Mouse (Mus musculus) naive thymus-derived CD4-positive, alpha-beta T cell, adult 2 months (primary cell): ENCODE data around the gene Bahd1.

ENCODE experiments used
- DNase-seq: peaks from one replicate; pipeline ENCODE4 v3.0.0-alpha.2; 2011; ENCODE audit warnings: low read depth

Bahd1 gene

DNA sequence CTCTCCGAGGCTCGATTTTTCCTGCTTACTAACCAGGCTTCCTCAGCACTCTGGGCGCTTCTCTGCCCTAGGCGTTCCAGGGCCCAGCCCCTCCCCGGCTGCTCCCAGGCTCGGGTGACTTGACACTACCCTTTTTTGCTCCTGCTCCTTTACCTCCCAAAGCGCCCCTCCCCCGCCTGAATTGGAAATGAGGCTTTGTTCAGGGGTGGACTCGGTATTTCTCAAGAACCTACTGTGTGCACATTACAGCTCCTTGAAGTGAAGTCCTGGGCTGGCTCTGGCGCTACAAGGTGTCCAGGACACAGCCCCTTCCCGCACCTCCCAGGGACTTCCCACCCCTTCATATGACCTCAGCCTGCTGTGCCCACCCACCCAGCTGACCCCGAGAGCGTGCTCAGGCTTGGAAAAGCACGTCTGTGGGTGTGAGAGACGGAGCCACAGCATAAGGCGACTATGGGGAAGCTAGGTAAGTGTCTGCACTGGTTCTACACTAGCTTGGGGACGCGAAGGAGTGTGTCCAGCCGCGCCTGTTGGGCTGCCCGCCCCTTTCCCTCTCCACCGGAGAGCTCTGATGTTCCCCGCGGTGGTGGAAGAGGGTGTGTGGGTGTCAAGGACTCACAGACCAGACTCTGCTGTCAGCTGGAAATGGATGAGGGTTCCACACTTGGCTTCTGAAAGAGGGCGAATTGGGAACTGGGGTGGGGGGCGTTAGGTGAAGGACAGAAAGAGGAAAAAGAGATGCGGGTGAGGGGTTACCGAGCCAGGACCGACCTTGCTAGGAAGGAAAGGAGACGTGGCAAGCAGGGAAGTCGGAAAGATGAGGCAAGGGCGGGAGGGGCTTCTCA lies at the start of gene Bahd1:
TSS of gene Bahd1 (plus strand) at position 397 of the 845 bp plus-strand sequence.
- peak; percentile 49 for DNase-seq

DNA sequence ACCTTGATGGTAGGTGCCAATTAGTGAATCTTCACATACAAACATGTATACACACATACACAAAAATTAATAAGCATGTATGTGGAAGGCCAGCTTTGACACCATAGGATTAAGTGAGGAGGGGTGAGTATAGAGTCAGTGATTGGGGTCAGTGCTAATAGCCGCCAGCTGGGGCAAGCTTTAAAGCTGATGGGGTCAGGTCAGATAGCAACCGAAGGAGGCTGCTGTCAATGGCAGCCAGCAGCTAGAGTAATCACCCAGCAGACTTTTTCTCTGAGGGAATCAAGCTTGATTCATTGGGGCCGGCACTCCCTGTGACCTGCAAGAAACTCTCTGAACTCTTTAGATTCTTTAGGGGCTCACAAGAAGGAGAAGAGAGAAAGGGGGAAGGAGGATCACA lies 48.4 kb upstream of the Bahd1 start:
- DNase-seq, result no peak

DNA sequence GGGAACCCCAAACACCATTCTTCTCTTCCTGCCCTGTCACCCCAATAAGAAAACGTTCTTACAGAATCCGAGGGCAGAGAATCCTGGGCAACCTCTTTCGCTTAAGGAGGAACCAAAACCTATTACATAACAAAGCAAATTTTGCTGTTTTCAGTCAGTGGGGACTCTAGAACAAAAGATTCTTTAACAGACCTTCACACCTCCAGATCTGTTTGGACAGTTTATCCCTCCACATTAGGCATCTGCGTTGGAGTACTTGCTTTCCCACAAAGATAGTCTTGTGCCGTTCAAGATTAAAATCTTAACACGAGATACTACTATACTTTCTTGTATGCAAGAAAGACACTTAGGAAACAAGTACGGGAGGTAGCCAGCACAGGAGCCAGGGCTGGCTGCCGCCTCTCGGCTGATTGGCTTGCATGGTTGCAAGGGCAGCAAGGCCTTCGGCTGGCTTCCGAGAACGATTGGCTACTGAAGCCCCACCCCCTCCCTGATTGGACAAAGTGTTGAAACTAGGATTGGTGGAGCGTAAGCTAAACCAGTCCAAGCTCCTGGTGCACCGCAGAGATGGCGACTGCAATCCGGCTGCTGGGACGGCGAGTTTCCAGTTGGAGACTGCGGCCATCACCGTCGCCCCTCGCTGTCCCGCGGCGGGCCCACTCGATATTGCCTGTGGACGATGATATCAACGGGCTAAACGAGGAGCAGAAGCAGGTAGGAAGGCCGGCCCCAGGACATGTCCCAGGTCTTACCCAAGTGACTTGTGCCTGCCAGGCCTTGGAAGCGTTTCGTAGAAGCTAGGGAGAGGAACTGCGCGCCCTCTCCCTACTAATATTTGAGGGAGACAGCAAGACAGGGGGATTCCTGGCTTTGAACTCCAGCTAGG lies 38.5 kb upstream of the Bahd1 start, which contains the start of gene Ivd:
TSS of gene Ivd (plus strand) at position 501 of the 886 bp plus-strand sequence.
- DNase-seq, result peak; percentile 94

DNA sequence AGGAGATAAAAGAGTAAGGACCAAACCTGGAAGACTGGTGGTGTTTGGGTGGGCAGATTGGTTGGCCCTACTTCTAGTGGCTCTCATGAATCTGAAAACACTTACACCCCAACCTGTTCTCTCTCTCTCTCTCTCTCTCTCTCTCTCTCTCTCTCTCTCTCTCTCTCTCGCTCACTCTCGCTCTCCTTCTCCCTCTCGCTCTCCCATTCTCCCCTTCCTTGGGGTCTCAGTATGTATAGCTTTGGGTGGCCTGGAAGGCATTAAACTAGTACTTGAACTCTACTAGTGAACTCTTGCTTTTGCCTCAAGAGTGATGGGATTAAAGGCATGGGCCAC lies 37.9 kb upstream of the Bahd1 start:
- DNase-seq, result no peak

DNA sequence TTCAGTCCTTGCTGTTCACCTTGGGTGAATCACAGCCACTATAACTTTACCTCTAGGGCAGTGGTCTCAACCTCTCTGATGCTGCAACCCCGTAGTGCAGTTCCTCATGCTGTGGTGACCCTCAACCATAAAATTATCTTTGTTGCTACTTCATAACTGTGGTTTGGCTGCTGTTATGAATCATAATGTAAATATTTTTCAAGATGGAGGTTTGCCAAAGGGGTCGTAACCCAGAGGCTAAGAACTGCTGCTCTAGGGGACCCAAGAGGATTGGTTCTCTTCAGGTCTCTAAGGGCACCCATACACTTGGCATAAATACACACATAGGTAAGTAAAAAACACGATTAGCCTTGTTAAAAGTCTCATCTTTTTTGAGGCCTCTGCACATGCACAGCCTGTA lies 29.6 kb upstream of the Bahd1 start:
- no peak for DNase-seq

DNA sequence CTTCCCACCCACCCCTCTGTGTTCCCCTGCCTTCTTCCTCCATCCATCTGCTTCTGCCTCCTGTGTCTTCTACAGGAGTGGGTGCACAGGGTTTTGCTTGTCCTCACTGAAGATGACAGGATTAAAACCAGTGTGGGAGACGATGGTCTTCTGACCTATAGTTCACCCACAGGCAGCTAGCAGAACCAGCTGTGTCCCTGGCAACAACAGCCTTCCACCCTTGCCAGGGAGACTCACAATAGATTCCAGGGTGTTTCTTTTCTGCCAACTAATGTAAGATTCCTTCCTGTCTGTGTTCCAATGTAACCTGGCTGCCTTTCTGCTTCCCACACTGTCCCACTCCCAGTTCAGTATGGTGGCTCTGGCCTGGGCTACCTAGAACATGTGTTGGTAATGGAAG lies 29.1 kb upstream of the Bahd1 start:
- DNase-seq, result no peak

DNA sequence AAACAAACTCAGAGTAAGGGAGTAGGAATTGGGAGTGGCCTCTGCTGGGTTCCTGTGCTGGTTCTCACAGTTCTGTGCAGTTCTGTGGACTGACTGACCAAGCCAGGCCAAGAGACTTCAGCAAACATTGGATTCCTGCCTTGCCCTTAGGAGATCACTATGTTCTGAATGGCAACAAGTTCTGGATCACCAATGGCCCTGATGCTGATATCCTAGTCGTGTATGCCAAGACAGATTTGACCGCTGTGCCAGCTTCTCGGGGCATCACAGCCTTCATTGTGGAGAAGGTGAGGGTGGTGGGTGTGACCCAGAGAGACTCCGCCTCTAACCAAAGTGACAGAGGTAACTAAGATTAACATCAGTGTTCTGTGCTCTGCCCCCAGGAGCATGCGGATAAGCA lies 27.2 kb upstream of the Bahd1 start:
- no peak for DNase-seq

DNA sequence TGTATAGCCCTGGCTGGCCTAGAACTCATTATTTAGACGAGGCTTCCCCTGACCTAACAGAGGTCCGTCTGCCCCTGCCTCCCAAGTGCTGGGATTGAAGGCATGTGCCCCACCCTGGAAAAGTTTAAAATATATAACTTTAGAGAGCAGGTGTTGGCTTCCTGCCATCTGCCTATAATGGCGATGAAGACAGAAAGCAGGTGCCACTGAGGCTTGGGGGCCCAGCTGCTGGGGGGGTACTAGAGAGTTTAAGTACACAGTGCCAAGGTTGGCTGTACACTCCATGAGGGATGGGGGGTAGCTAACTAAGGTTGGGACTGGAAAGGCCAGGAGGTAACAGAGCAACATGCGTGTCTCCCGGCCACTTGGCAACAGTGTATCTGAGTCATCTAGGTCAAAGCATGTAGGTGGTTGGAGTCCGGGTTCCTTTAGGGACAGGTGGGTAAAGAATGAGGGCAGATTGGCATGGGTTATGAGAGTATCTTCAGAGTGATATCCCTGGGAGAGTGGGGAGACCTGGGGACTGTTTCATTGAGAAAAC lies 26.2 kb upstream of the Bahd1 start:
- DNase-seq, result no peak

DNA sequence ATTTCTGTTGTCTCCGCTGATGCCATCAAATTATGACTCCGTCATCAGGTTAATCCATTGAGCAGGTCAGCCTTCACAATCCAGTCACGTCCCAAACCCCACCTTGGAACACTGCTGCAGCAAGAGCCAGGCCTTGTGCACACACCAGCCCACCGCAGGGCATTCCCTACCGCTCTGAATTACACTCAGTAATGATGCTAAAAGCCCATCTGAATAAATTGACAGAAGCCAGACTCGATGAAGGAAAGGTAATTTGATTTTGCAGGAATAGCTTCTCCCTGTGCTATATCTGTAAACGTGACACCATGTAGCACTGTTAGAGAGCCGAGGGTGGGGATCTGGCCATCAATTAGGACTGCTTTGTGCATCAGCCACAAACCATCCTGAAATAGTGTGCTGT lies 24.9 kb upstream of the Bahd1 start:
- no peak for DNase-seq

DNA sequence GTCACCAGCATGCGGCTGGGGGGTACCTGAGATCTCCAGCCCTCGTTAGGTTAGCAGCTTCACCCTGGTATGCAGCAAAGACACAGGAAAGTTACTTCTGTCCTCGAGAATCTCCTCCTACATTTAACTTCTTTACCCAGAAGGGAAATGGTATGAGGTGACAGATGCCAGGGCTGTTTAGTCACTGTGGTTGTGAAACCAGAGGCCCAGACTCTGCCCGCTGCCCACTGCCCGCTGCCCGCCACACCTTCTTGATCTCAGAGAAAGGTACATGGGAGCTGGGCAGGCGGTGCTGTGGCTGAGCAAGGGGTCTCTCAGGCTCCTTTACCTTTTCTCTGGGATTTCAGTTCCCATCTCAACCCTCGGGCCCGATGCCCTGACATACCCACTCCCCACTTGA lies 23.7 kb upstream of the Bahd1 start:
- DNase-seq, result no peak

DNA sequence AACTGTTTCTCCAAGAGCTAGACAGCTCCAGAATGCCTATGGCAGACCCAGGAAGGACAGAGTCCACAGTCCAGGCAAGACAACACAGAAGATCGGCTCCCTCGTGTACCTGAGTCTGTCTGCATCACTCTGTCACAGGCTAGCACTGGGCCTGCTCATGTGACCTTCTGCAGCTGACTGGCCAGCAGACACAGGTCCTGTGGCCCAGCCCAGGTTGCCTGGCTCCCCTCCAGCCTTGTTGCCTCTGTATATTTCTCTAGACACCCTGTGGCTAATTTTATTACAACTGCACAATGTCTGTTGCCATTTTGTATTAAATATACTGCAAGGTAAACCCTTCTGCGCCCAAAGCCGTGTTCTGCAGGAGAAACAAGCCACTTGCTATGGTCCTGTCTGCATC lies 19.2 kb upstream of the Bahd1 start:
- no peak for DNase-seq

DNA sequence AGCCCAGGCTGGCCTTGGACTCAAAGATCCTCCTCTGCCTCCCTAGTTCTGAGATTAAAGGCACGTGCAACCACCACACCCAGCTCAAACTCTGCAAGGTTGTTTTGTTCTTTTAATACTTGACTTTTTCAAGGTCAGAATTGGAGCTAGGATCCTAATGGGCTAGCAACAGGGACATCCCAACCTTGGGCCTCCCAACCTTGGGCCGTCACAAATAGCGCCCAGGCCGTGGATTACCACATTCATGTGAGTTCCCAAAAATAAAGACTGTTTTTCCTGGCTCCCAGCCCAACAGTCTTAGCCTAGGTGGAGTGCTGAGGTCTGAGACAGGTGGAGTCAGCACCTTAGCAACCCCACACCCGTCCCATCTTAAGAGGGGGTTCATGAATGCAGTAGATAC lies 18.2 kb upstream of the Bahd1 start:
- DNase-seq, result no peak

DNA sequence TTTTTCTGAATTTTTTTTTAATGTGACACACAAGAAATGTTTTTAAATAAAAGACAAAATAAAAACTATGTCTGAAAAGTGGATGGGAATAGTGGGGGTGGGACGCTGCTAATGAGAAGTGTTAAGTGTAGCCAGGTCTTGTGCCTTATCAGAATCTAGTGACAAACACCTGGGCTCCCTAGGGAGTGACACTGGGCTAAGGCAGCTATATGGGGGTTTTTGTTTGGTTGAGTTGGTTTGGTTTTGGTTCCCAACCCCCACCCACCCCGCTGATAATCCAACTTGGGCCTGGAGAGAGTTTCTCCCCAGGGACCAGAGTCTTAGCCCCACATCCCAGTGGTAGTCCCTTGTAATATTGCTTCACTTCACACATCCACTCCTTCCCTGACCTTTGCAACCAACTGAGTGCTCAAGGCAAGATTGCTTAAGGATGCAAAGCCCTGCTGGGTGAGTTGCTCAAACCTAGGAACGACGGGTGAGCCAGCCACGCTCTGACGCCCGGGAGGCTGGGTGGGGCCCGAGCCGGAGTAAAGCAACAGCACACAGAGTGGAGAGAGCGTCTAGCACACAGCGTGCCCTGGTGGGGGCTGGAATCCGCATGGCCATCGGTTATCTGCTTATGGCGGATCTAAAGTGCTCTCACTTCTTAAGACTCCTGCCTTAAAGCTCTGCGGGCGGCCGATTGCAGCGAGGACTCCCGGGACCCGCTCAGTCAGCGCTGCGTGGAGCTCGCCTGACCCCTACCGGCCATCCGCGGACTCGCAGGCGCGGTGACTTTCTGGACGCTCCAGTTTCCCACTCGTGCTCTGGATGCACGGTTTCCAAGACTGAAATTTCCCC lies 17.1 kb upstream of the Bahd1 start:
- peak; percentile 87 for DNase-seq

DNA sequence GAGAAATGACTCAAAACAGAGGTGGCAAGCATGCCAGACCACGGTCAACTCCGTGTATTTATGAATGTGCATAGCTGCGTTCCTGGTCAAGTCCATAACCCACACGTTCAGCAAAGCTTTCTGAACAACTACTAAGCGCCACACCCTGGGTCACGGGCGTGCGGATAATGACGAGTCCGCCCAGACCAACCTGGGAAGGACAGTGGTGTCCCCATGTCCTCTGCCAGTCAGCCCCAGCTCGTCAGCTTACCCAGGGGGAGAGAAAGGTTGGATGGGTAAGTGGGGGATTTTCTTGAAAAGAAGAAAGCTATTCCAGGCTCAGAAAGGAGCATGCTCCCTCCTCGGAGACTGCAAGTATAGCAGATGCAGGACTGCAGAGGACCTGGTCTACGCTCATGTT lies 12.7 kb upstream of the Bahd1 start:
- no peak for DNase-seq

DNA sequence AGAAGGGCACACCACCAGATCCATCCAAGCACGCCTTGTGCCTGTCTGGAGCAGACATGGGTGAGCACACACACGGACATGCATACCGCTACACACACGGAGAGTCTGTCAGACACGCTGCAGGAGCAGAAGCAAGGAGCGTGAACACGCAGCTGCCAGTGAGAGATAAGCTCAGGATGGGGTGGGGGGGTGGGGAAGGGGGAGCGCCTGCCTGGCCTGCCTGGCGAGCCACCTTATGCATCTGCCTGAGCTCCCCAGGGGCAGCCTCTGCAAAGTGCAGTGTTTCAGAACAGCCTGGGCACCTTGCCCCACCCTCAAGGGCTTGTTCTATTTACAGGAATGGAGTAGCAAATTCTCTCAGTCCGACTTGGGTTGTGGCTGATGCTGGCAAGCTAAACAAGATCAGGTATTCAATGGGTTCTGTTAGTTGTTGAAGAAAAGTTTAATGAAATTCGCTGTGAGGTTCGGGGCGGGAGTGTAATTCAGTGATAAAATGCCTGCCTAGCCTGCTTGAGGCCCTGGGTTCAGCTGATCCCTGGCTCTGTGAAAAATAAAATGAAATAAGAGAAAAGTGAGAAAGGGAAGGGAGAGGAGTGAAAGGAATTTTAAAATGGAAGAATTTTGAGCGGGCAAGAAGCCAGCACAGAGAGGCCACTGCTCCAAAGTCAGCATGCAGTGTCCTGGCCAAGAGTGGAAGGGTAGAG lies 12.2 kb upstream of the Bahd1 start:
- no peak for DNase-seq

DNA sequence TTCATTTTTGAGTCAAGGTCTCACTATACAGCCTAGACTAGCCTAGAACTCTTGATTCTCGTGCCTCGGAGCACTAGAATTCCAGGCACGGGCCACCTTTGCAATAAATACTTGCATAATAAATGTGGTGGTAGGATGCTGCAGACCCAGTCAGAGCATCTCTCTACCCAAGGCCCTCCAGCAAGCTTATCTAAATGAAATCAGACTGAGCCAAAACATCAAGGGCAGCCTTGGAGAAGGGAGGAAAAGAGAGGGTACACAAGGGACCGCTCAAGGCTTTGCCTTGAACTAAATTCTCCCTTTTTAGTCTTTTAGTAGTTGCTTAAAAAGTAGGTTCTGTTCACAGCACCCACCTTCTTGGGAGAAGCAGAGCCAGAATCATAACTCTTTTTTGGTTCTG lies 9.0 kb upstream of the Bahd1 start:
- DNase-seq, result no peak

DNA sequence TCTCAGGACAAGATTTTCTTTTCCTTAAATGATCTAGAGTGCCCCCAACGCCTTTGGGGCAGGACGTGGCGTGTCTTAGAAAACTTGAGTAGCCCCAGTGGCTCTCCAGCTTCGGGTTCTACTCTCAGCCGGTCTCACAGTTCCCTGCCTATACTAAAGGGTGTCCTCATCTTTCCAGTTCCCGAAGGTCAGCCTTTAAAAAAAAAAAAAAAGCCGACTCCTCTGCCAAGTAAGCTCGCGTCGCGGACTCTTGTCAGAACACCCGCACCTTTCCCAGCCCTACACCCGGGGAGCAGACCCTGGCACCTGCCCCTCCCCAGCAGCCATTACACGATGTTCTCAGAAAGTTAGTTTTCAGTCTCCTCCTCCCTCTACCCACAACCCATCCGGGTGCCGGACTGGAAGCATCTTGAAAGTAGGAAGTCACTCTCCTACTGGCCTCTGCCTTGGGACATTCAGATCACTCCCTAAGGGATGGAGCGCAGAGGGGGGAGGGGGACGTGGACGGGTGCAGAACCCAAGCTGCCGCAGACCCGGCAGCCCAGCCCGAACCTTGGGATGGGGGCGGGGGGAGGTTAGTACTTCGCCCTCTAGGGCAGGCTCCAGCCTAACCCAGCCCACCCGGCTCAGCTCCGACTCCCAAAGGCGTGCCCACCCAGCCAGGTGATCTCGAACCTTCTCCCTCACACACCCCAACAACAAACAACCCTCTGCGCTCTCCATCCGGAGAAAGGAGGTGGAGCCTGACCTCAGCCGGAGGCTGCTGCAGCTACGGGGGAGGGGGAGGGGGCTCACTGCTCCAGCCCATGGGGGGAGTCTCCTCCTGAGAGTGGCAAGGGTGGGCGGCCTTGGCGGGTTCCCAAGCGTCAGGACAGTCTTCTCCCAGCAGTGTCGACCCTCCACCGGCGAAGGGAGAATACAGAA lies 3.9 kb upstream of the Bahd1 start:
- peak; percentile 73 for DNase-seq

DNA sequence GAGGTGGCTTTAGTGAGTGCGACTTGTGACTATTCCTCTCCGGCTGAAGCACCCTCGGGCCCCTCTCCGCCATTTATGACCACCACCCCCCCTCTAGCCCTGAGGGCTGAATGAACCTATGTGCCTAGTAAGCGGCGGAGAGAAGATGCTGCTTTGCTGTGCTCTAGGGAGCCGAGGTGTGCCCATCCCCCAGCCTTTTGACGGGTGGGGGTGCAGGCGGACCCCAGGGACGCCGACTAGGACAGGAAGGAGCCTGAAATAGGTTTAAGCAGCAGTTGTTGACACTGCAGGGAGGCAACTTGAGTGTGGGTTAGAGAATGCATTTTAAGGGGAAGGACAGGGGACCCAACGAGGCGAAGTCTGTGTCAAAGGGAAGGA lies 3.3 kb upstream of the Bahd1 start:
- DNase-seq, result no peak

DNA sequence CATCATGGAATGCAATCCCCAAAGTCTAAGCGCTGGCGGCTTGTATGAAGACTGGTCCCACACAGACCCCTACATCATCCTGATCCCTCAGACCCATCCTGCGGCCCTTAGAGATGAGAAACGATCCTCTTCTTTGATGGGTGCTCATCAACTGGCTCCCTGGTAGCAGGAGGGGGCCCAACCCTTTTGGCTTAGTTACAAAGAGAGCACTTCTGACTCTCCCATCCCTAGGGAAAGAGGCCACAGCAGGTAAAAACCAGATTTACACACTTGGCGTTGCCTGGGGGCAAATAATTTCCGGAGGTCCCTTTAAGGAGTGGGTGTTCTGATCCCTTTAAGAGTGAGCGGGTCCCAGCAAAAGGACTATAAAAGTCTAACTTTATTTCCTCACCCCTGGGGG lies 2.8 kb upstream of the Bahd1 start:
- no peak for DNase-seq

DNA sequence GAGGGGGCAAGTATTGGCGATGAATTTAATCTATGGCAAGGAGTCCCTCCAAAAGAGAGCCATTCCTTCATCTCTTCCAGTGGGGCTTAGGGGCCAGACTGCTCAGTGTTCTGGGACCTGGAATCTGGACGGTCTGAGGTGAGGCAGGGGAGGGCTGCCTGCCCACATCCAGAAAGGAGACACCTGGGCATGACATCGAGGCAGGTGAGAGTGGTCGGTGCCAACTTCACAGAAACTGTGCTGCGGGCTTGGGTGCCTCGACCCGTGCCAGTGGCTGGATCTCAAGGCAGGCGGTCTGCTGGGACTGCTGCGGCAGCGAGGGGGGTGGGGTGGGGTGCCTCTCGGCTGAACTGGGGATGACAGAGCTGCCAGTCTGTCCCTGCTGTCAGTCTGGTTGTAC lies 2.4 kb upstream of the Bahd1 start:
- DNase-seq, result peak; percentile 30
